Mouse (Mus musculus) intestine, postnatal 0 days (tissue): ENCODE measurements around the gene Fryl. TPM values are rescaled to one million over a fixed set of nuclear protein-coding genes. Genes with fewer than 3 reads are reported as not detected.
A peak's percentile ranks its signal among the peaks of the same experiment; 100 is the strongest.

ENCODE experiments used
- ATAC-seq: fragments of 200-750 bp; cut with Nextera tagmentation; 2 replicates; pipeline ENCODE4 v1.8.0; 2017; ENCODE audit warnings: mild to moderate bottlenecking, moderate TSS enrichment, moderate library complexity
- H3K27ac ChIP-seq: fragments of 300-500 bp; sonication (generic); 2 replicates; pipeline ENCODE4 v1.5.1; 2014; ENCODE audit warnings: mild to moderate bottlenecking, low read depth, low read length, moderate library complexity
- H3K27me3 ChIP-seq: fragments of 300-500 bp; sonication (generic); replicated peaks from 2 replicates; pipeline ENCODE4 v1.6.1; 2014; ENCODE audit warnings: low read length, mixed read lengths; ENCODE audit not compliant: control insufficient read depth, insufficient read depth
- H3K36me3 ChIP-seq: fragments of 300-500 bp; sonication (generic); 2 replicates; pipeline ENCODE4 v1.6.1; 2014; ENCODE audit warnings: mild to moderate bottlenecking, moderate library complexity; ENCODE audit not compliant: control insufficient read depth, insufficient read depth
- H3K4me1 ChIP-seq: fragments of 300-500 bp; sonication (generic); replicated peaks from 2 replicates; pipeline ENCODE4 v1.6.1; 2014; ENCODE audit warnings: antibody characterized with exemption, low read length, mixed read lengths; ENCODE audit not compliant: control insufficient read depth, insufficient read depth
- H3K4me2 ChIP-seq: fragments of 300-500 bp; sonication (generic); replicated peaks from 2 replicates; pipeline ENCODE4 v1.6.1; 2014; ENCODE audit warnings: low read depth, mild to moderate bottlenecking, moderate library complexity
- H3K4me3 ChIP-seq: fragments of 300-500 bp; sonication (generic); 2 replicates; pipeline ENCODE4 v1.5.1; 2014; ENCODE audit warnings: low read depth, low read length
- H3K9ac ChIP-seq: fragments of 300-500 bp; sonication (generic); 2 replicates; pipeline ENCODE4 v1.6.1; 2014; ENCODE audit warnings: mild to moderate bottlenecking, low read depth, low read length
- H3K9me3 ChIP-seq: fragments of 300-500 bp; sonication (generic); 2 replicates; pipeline ENCODE4 v1.6.1; 2016; ENCODE audit warnings: mixed run types; ENCODE audit not compliant: control insufficient read depth
- CTCF ChIP-seq: sonication (generic); IDR thresholded peaks from 2 replicates; pipeline ENCODE4 v1.5.1; 2016; ENCODE audit warnings: low read depth, mild to moderate bottlenecking, control low read depth, antibody characterized with exemption, moderate library complexity
- WGBS: fragments of 180-500 bp; shearing (Covaris S2); extraction: QIAGEN DNeasy Blood & Tissue Kit; methylation state at CpG from one replicate; pipeline ENCODE4 v1.1.7; 2014; 5-methylcytosine and 5-hydroxymethylcytosine counted together
- polyA plus RNA-seq: library from polyadenylated mRNA; unstranded; fragments of >200 nt; fragmentation: Nextera tagmentation; extraction: Ambion mirVana; gene quantifications from 2 replicates; pipeline ENCODE4 v1.2.1, GENCODE M21; 2015

Gene Fryl
- polyA plus RNA-seq, 1 experiment from 2014 or later: 28.2 TPM

DNA sequence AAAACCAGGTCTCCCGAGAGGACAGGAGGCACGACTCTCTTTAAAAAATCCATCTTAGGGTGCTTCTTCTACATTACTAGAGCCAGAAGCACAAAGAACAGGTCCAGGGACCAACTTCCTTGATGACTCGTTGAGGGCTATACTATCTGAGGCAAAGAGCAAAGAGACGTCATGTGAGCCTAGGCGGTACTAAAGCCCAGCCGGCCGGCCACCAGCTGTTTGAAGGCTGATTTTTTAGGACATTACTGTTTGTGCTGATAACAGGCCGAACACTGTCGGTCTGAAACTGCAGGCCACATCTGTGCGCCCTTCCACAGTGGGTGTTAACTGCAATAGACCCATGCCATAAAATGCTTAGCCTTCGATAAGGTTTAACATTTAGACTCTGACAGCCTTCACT lies 64.7 kb downstream of the Fryl start:
- WGBS: 29% methylated on average over 11 of the region's 11 CpGs
- no peak for TF ChIP-seq CTCF
- Histone ChIP-seq H3K27me3 (no peaks in the 10 kb centered on the region), H3K4me3 (peak overlapping the region; percentile 13; the same call in 1 of the 2 replicates), H3K4me2 (peak overlapping the region; percentile 58), H3K36me3 (no peaks in the 10 kb centered on the region; the same call in 1 of the 2 replicates), H3K4me1 (peaks cover 12% of the 10 kb centered on the region; the same call in 1 of the 2 replicates), H3K9ac (no peak overlapping the region), H3K9me3 (no peaks in the 10 kb centered on the region), H3K27ac (peak overlapping the region; percentile 46; the same call in 1 of the 2 replicates)
- peak; percentile 54 for ATAC-seq

DNA sequence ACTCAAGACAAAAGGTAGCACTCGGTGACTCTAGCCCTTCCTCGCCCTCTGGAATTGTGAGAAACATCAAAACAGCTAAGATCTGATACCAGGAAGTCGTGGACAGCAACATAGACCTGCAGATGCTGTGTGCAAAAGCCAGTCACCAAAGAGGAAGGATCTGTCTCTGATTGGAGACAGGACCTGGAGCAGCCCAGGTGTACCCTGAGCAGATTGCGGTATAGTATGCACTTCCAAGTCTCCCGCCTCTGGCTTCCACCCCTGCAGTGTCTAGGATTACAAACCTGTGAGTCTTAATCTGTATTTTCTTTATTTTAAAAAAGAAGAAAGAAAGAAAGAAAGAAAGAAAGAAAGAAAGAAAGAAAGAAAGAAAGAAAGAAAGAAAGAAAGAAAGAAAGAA lies 66.3 kb downstream of the Fryl start:
- 40% methylated on average over 5 of the region's 5 CpGs for WGBS
- Histone ChIP-seq H3K9ac (no peak overlapping the region), H3K27ac (peak overlapping the region; percentile 75), H3K9me3 (no peaks in the 10 kb centered on the region), H3K4me2 (peak overlapping the region; percentile 56), H3K27me3 (no peaks in the 10 kb centered on the region), H3K36me3 (no peaks in the 10 kb centered on the region; the same call in 1 of the 2 replicates), H3K4me3 (peak overlapping the region; percentile 36), H3K4me1 (peaks cover 12% of the 10 kb centered on the region; the same call in 1 of the 2 replicates)
- no peak for TF ChIP-seq CTCF
- peak; percentile 59 for ATAC-seq

DNA sequence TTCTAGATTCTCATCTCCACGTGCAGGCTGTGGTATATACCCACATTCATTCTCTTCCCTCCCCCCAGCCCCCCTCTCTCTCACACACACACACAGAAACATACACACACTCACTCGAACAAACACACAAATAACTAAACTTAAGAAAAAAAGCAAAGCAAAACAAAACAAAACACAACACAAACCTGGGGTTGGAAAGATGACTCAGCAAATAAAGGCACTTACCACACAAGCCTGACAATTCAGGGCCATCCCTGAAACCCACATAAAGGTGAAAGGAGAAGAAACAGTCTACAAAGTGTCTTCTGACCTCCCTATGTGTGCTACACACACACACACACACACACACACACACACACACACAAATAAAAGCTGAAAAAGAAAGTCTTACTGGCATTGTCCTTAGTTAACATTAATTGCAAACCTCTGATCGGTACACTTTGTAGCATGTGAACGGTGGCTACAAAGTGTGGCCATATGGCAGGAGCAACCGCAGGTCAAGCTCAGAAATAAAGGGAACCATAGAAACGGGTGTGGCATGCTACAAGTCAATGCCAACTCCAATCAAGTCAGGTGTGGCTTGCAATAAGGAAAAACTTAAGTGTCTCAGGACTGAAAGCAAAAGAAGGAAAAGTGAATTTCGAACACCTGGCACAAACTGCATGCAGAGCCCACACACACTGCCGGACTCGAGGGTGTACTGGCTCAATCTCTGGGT lies 66.8 kb downstream of the Fryl start:
- H3K4me2 ChIP-seq: peak overlapping the region; percentile 56
- 40% methylated on average over 9 of the region's 9 CpGs for WGBS
- H3K4me1 ChIP-seq: peaks cover 12% of the 10 kb centered on the region; the same call in 1 of the 2 replicates
- peak; percentile 84 for ATAC-seq
- H3K9me3 ChIP-seq: no peaks in the 10 kb centered on the region
- no peaks in the 10 kb centered on the region; the same call in 1 of the 2 replicates for H3K36me3 ChIP-seq
- H3K27ac ChIP-seq: peak overlapping the region; percentile 75
- no peaks in the 10 kb centered on the region for H3K27me3 ChIP-seq
- peak overlapping the region; percentile 36 for H3K4me3 ChIP-seq
- no peak for TF ChIP-seq CTCF
- no peak overlapping the region for H3K9ac ChIP-seq

DNA sequence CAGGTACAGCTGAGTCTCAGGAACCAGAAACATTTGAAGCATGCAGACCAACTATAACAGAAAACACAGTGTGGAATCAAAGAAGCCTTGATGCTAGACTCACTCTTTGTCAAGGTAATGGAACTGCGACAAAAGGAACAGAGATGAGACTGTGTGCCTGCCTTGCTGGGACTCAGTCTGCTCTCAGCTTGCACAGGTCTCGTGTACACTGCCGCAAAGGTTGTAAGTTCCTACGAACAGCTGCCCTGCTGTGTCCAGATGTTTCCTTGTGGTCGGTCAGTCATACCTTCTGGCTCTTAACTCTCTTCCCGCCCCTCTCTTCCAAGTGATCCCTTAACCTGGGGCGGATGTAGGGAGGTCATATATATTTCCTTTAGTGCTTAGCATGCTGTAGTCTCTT lies 67.8 kb downstream of the Fryl start:
- H3K36me3 ChIP-seq: no peaks in the 10 kb centered on the region; the same call in 1 of the 2 replicates
- peak overlapping the region; percentile 5; the same call in 1 of the 2 replicates for H3K27ac ChIP-seq
- ATAC-seq: no peak
- TF ChIP-seq CTCF: no peak
- 52% methylated on average over 7 of the region's 7 CpGs for WGBS
- no peak overlapping the region for H3K4me3 ChIP-seq
- peak overlapping the region; percentile 56; the same call in 1 of the 2 replicates for H3K4me2 ChIP-seq
- H3K27me3 ChIP-seq: no peaks in the 10 kb centered on the region
- no peak overlapping the region for H3K9ac ChIP-seq
- peaks cover 12% of the 10 kb centered on the region; the same call in 1 of the 2 replicates for H3K4me1 ChIP-seq
- H3K9me3 ChIP-seq: no peaks in the 10 kb centered on the region

DNA sequence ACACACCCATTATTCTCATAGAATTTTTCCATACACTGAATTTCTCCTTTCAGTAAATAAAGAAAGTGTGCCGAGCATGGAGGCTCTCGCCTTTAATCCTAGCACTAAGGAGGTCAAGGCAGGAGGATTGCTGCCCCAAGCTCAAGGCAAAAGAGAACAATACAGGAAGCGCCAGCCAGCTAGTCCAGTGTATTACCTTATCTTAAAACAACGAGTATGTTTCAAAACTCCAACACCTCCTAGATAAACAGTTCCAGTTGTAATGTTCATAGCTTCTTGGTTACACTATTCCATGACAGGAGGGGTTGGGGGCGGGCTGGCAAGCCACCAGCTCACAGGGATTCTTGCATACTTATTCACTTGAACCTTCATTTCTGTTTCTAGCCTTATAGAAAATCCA lies 68.3 kb downstream of the Fryl start:
- H3K4me1 ChIP-seq: peaks cover 9% of the 10 kb centered on the region; the same call in 1 of the 2 replicates
- WGBS: 43% methylated on average over 5 of the region's 5 CpGs
- no peak overlapping the region for H3K4me2 ChIP-seq
- H3K27me3 ChIP-seq: no peaks in the 10 kb centered on the region
- H3K9me3 ChIP-seq: no peaks in the 10 kb centered on the region
- peak overlapping the region; percentile 5; the same call in 1 of the 2 replicates for H3K27ac ChIP-seq
- TF ChIP-seq CTCF: no peak
- no peak for ATAC-seq
- H3K36me3 ChIP-seq: no peaks in the 10 kb centered on the region; the same call in 1 of the 2 replicates
- no peak overlapping the region for H3K9ac ChIP-seq
- H3K4me3 ChIP-seq: no peak overlapping the region

DNA sequence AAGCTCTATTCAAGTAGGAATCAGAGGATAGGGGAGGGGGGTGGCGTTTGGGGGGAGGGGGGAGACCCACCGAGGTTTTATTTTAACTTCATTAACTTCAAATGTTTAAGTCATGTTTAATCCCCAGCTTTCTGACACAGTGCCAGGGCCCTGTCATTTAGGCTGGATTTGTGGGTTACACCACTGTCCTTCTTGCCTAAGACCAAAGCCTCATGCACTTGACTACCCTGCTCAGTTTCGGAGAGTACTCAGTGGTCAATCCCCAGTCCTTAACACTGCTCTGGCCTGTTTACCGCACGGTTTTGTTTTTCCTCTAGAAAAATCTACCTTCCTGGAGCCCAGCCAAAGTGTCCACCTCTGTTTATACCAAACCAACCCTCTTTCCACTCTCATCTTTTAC lies 69.5 kb downstream of the Fryl start:
- Histone ChIP-seq H3K27ac (no peak overlapping the region), H3K4me3 (no peak overlapping the region), H3K4me2 (no peak overlapping the region), H3K36me3 (no peaks in the 10 kb centered on the region; the same call in 1 of the 2 replicates), H3K9me3 (no peaks in the 10 kb centered on the region), H3K27me3 (no peaks in the 10 kb centered on the region), H3K4me1 (peaks cover 5% of the 10 kb centered on the region; the same call in 1 of the 2 replicates), H3K9ac (no peak overlapping the region)
- WGBS: 75% methylated on average over 5 of the region's 5 CpGs
- ATAC-seq: no peak
- no peak for TF ChIP-seq CTCF
